Mouse (Mus musculus): ENCODE data around the gene Gpr142.

Gpr142 gene

GRCm38 (mm10) chr11:114802540-114803267 is 4.0 kb downstream of the Gpr142 start:
- no peak for DNase-seq

DNA sequence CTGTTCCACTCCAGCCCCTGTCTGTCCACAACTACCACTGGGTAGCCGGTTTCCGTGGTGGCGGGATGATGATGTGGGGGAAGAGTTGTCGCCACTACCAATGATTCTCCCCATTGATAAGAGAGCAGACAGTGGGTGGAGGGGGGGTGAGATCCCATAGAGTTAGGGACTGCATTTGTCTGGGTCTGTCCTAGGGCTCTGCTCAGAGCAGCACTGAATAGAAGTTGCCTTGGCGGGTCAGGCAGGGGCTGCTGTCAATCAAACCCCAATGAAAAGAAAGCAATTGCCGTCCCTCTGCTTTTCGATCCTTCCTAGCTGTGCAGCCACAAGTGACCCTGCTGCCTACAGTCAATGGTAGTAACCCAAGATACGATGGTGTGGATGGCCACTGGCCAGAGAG is 5.3 kb downstream of the Gpr142 start:
- no peak for DNase-seq

GRCm38 (mm10) chr11:114807025-114807424 is 8.3 kb downstream of the Gpr142 start:
- no peak for DNase-seq

DNA sequence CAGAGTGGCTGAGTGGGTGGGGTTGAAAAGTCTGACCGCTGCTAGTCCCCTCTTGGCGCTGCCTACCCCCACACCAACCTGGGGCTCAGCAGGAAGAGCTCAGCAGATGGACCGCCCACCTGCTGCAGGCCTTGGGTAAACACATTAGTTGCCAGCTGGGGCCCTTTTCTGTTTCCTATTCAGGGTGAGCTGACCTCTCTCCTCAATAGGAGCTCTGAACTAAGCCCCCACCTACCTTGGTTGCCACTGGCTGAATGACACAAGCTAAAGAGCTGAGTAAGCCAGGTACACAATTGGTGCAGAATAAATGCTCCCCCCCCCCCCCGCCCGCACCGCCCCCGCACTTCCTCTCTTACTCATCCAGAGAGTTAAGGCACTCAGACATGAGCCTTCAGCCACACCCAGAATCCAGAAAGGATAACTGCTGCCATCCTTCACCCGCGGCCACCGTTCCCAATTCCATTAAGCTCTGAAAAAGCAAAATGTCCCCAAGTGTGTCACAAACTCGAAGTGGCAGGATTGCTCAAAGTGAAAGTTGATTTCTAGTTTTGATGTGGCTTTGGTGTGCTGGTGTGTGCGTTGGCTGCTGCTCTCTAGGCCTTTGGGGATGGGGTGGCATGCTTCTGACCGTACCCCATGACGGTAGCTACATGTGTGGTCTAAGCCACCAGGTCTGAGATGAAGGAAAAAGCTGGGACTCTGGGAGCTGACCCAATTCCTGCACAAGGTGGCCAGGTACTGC is 9.1 kb downstream of the Gpr142 start:
- no peak for DNase-seq

- DNase-seq = no peak
These were observed 10.6 kb downstream of the Gpr142 start for GRCm38 (mm10) chr11:114809371-114809770.

GRCm38 (mm10) chr11:114810344-114810743 is 11.6 kb downstream of the Gpr142 start:
- no peak for DNase-seq

DNA sequence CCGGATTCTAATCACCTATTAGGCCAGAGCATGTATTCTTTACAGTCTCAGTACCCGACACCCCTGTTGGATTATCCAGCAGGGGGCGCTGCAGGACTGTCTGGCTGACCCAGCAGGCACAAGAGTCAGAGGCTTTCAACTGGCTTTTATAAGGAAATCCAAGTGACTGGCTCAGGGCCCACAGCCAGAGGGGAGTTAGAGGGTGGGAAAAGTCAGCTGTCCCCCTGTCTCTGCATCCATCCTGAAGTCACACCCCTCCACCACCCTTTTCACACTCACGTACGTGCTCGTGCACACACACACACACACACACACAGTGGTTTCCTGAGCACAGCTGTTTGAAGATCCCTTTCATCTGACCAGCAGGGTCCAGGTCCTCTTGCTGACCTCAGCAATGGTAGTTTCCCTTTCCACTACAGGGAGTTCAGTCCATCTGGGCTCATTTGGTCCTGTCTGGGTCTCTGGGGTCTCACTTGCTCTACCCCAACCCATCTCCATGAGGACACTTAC is 14.1 kb downstream of the Gpr142 start:
- DNase-seq = peak; percentile 88

GRCm38 (mm10) chr11:114814873-114815592 is 16.3 kb downstream of the Gpr142 start:
- no peak for DNase-seq

- DNase-seq = no peak
These were observed 18.2 kb downstream of the Gpr142 start for GRCm38 (mm10) chr11:114816934-114817333.

DNA sequence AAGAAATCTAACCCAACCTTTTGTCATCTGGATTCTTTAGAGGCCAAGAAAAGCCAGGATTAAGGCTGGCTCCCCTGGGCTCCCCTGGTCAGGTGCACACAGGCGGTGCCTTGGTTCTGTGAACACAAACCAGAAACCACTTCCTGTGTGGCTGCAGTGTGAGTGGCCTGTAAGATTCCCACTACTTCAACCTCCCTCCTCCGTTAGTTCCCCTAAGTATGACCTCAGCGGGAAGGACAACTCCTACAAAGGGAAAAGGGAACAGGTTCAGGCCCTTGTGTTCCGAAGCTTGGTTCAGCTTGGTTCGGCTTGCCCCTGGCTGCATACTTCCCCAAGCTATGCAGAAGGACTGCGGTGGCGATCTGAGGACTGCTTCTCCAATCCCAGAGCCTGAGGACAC is 19.5 kb downstream of the Gpr142 start:
- no peak for DNase-seq

DNA sequence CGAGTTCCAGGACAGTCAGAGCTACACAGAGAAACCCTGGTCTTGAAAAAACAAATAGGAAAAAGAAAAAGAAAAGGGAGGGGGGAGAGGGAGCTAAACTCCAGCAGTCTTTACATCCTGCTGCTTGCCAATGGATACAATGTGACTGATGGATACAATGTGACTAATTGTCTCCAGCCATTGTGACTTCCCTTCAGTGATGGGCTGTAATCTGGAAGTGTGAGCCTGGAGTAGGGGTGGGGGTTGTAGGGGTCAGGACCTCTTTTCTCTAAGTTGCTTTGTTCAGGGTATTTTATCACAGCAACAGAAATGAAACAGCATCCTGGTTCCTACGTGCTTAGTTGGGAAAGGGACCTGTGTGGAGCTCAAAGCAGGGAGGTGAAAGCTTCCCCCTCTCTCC is 20.4 kb downstream of the Gpr142 start:
- DNase-seq = no peak

- no peak for DNase-seq
These were observed 21.7 kb downstream of the Gpr142 start for GRCm38 (mm10) chr11:114820444-114820843.

DNA sequence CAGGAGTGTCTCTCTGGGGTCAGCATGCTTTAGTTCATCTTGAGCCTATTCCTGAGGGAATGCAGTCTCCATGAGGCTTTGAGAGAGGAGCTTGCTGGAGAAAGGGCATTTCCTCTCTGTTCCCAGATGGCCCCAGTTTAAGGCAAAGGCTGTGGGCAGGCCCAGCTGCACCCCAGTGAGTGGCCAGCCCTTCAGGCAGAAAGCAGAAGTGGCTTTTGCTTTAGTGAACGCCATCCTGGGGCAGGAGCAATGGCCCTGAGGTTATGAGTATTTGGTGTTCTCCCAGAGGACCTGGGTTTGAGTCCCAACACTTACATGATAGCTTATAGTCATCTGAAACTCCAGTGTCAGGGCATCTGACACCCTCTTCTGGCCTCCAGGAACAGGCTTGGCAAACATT is 22.6 kb downstream of the Gpr142 start:
- no peak for DNase-seq

GRCm38 (mm10) chr11:114822727-114823126 is 24.0 kb downstream of the Gpr142 start:
- no peak for DNase-seq

GRCm38 (mm10) chr11:114823199-114823725 is 24.5 kb downstream of the Gpr142 start:
- no peak for DNase-seq

- DNase-seq = no peak
These were observed 28.0 kb downstream of the Gpr142 start for GRCm38 (mm10) chr11:114826686-114827085.

- DNase-seq = no peak
These were observed 31.0 kb downstream of the Gpr142 start for GRCm38 (mm10) chr11:114829499-114830432.

DNA sequence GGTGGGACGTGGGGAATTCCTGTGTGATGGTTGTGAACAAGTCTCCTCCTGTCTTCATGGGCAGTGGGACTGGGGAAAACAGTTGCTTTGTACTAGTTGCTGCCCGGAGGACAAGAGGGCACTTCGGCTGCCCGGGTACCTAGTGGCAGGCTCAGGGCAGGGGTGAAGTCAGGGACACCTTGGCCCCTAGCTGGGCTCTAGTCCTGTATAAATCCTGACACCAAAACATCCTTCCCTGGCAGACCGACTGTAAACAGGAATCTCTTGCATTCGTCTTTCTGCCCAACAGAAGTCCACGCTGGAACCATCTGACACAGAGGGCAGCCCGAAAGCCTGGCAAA is 31.7 kb downstream of the Gpr142 start:
- no peak for DNase-seq

GRCm38 (mm10) chr11:114833166-114833565 is 34.4 kb downstream of the Gpr142 start:
- DNase-seq = no peak

GRCm38 (mm10) chr11:114843818-114844463 is 45.2 kb downstream of the Gpr142 start:
- no peak for DNase-seq

- DNase-seq = no peak
These were observed 45.9 kb downstream of the Gpr142 start for GRCm38 (mm10) chr11:114844464-114845220.

Measured in thymus, postnatal 14 days (tissue).